Mouse (Mus musculus): ENCODE data around the gene Gm21760.
"Not testable (repeated sequence)": the region's sequence is repeated elsewhere in the genome, so short reads cannot be mapped to it uniquely, and the experiment has no call there.

Gm21760 gene

GRCm38 (mm10) chrY:80133479-80133878 lies at the start of gene Gm21760:
Gm21760 (plus strand) TSS chrY:80133779.
- not testable (repeated sequence) for DNase-seq (ENCODE audit: inconsistent ontology term)
